Mouse (Mus musculus) hindbrain, postnatal 0 days (tissue): ENCODE measurements at regions not wholly inside any gene's neighbourhood (a gene's known extent, or its start where the extent isn't known, plus 50 kb on each side); places are given as distances from the start of the nearest gene placed in this dataset.

Experiments
- ATAC-seq: fragments of 200-750 bp; cut with Nextera tagmentation; 2 replicates; pipeline ENCODE4 v1.8.0; 2017; ENCODE audit warnings: mild to moderate bottlenecking, moderate TSS enrichment, moderate library complexity
- DNase-seq: peaks from one replicate; pipeline ENCODE4 v3.0.0-alpha.2; 2015; ENCODE audit warnings: low spot score
- H3K27ac ChIP-seq: fragments of 300-500 bp; sonication (generic); 2 replicates; pipeline ENCODE4 v1.5.1; 2014; ENCODE audit warnings: mild to moderate bottlenecking
- H3K27me3 ChIP-seq: fragments of 300-500 bp; sonication (generic); 2 replicates; pipeline ENCODE4 v1.6.1; 2014; ENCODE audit warnings: low read length, mixed read lengths; ENCODE audit not compliant: insufficient read depth
- H3K36me3 ChIP-seq: fragments of 300-500 bp; sonication (generic); 2 replicates; pipeline ENCODE4 v1.6.1; 2014; ENCODE audit warnings: low read length, mixed read lengths; ENCODE audit not compliant: insufficient read depth
- H3K4me1 ChIP-seq: fragments of 300-500 bp; sonication (generic); 2 replicates; pipeline ENCODE4 v1.6.1; 2014; ENCODE audit warnings: antibody characterized with exemption, low read length, mixed read lengths; ENCODE audit not compliant: insufficient read depth
- H3K4me2 ChIP-seq: fragments of 300-500 bp; sonication (generic); 2 replicates; pipeline ENCODE4 v1.6.1; 2014; ENCODE audit warnings: low read depth, mild to moderate bottlenecking, low read length, moderate library complexity, mixed read lengths
- H3K4me3 ChIP-seq: fragments of 300-500 bp; sonication (generic); 2 replicates; pipeline ENCODE4 v1.5.1; 2014; ENCODE audit warnings: low read length
- H3K9ac ChIP-seq: fragments of 300-500 bp; sonication (generic); replicated peaks from 2 replicates; pipeline ENCODE4 v1.6.1; 2014; ENCODE audit warnings: mild to moderate bottlenecking, low read length, moderate library complexity, mixed read lengths
- H3K9me3 ChIP-seq: fragments of 300-500 bp; sonication (generic); 2 replicates; pipeline ENCODE4 v1.6.1; 2016; ENCODE audit warnings: low read length, mixed read lengths
- CTCF ChIP-seq: IDR thresholded peaks from 2 replicates; pipeline ENCODE4 v1.5.1; 2016; ENCODE audit warnings: antibody characterized with exemption, control low read depth, low read depth
- WGBS: fragments of 180-500 bp; shearing (Covaris S2); extraction: QIAGEN DNeasy Blood & Tissue Kit; methylation state at CpG from one replicate; pipeline ENCODE4 v1.1.7; 2014; 5-methylcytosine and 5-hydroxymethylcytosine counted together

DNA sequence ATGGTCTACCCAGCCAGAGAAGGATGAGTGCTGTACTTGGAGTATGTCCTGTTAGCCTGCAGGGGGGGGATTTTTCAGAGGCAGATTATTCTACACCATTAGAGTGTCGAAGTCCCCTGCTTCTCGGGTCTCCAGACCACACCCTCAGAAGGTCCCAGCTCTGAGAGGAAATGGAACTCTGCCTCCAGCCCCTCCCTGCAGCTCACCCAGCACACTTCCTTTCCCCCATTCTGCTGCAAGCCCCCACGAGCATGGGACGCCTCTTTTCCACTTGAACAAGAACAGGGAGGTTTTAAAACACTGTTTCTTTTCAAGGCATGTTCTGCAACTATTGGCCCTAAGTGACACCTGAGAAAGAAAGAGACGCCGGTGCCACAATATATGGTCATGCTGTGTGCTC lies 282.8 kb upstream of the Zmiz1 start:
- Histone ChIP-seq H3K9ac (no peak overlapping the region), H3K9me3 (no peaks in the 10 kb centered on the region), H3K27ac (no peak overlapping the region), H3K27me3 (no peaks in the 10 kb centered on the region), H3K36me3 (no peaks in the 10 kb centered on the region), H3K4me1 (no peaks in the 10 kb centered on the region), H3K4me2 (no peak overlapping the region), H3K4me3 (no peak overlapping the region)
- no peak for TF ChIP-seq CTCF
- 79% methylated on average over 6 of the region's 6 CpGs for WGBS
- ATAC-seq (no peak), DNase-seq (no peak)

GRCm38 (mm10) chr14:25180126-25180525 lies 278.9 kb upstream of the Zmiz1 start:
- H3K4me2 ChIP-seq = no peak overlapping the region
- no peak for TF ChIP-seq CTCF
- H3K27me3 ChIP-seq = no peaks in the 10 kb centered on the region
- DNase-seq (no peak), ATAC-seq (no peak)
- H3K4me3 ChIP-seq = no peak overlapping the region
- no peaks in the 10 kb centered on the region for H3K4me1 ChIP-seq
- 50% methylated on average over 9 of the region's 9 CpGs for WGBS
- no peaks in the 10 kb centered on the region for H3K36me3 ChIP-seq
- H3K9ac ChIP-seq = no peak overlapping the region
- no peak overlapping the region for H3K27ac ChIP-seq
- H3K9me3 ChIP-seq = no peaks in the 10 kb centered on the region

DNA sequence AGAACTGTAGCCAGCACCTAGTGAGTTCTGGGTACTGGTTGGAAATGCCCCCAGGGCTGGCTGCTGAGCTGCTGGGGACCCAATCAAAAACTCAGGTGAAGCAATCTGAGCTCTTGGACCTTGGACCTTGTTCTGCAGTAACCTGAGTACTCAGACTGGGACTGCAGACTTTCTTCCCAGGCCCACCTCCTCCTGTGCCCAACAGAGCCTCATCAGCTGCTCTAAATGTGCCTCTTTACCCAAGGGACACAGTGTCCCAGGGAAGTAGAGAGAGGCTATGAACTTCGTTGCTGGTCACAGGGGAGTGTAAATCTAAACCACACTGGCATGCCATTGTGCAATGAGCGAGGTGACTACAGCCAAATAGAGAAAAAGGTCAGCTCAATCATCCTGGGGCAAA lies 277.6 kb upstream of the Zmiz1 start:
- no peak for ATAC-seq
- Histone ChIP-seq H3K9ac (no peak overlapping the region), H3K36me3 (no peaks in the 10 kb centered on the region), H3K4me1 (peaks cover 11% of the 10 kb centered on the region), H3K27me3 (no peaks in the 10 kb centered on the region), H3K27ac (no peak overlapping the region), H3K4me3 (no peak overlapping the region), H3K4me2 (no peak overlapping the region), H3K9me3 (no peaks in the 10 kb centered on the region)
- 60% methylated on average over 2 of the region's 2 CpGs for WGBS
- DNase-seq = no peak
- TF ChIP-seq CTCF = no peak

DNA sequence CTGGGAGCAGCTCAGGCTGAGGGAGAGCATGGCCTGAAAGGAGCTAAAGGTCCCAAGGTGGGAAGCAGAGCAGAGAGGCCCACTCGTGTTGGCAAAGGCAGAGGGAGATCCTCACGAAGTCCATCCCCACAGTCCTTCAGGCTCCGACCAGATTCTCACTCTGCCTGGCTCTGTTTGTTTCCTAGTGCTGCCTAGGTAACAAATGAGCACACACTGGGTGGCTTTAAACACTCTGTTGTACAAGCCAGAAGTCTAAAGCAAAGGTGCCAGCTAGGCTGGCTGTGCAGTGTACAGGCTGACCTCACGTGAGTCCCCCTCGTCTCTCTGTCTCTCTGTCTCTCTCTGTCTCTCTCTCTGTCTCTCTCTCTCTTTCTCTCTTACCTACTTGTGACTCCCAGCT lies 274.9 kb upstream of the Zmiz1 start:
- peaks cover 17% of the 10 kb centered on the region for H3K4me1 ChIP-seq
- H3K9ac ChIP-seq = no peak overlapping the region
- H3K4me3 ChIP-seq = no peak overlapping the region
- H3K4me2 ChIP-seq = no peak overlapping the region
- DNase-seq = peak; percentile 40
- H3K27ac ChIP-seq = no peak overlapping the region
- 39% methylated on average over 5 of the region's 5 CpGs for WGBS
- no peak for ATAC-seq
- H3K36me3 ChIP-seq = no peaks in the 10 kb centered on the region
- H3K27me3 ChIP-seq = no peaks in the 10 kb centered on the region
- no peak for TF ChIP-seq CTCF
- no peaks in the 10 kb centered on the region for H3K9me3 ChIP-seq

DNA sequence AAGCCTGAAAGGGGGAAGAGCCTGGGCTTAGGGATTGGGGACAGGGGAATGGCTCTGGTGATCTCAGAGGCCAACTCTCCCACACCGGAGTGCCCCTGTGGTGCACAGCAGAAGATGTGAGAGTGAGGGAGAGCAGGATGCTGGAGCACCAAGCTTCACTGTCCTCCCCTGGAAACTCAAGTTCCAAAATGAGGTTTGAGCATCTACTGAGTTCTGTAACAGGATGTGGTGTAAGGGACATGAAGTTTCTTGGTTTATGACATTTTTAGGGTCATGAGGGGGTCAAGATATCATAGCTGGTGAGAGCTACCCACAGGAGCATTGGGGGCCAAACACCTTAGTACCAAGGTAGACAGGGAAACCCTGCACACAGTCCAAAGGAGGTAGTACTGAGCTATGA lies 274.1 kb upstream of the Zmiz1 start:
- peak overlapping the region; percentile 80; the same call in 1 of the 2 replicates for H3K27ac ChIP-seq
- H3K27me3 ChIP-seq = no peaks in the 10 kb centered on the region
- H3K9ac ChIP-seq = no peak overlapping the region
- H3K4me3 ChIP-seq = no peak overlapping the region
- no peaks in the 10 kb centered on the region for H3K9me3 ChIP-seq
- H3K36me3 ChIP-seq = no peaks in the 10 kb centered on the region
- no peak overlapping the region for H3K4me2 ChIP-seq
- no peak for TF ChIP-seq CTCF
- H3K4me1 ChIP-seq = peaks cover 17% of the 10 kb centered on the region
- no peak for ATAC-seq
- no peak for DNase-seq
- 72% methylated on average over 1 of the region's 1 CpGs for WGBS

DNA sequence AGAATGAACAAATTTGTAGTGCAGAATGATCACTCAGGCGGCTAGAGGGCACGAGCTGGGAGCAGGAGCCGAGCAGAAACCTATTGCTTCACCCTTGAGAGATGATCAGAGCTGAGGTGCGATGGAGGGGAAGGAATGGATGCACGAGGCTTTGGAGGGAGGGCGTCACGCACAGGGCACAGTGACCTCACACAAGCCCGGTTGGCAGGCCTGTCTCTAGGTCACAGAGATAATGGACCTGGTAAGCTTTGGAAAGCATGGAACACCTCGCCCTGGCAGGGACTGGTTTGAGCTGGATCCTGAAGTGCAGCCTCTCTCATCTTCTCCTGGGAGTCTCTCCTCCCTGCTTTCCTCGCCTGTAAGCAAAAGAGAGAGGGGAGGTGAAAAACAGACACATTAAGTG lies 273.4 kb upstream of the Zmiz1 start:
- TF ChIP-seq CTCF = no peak
- Histone ChIP-seq H3K9ac (0 out of 2 replicates have a peak overlapping the region, but pooled peaks have one; percentile 17), H3K27ac (peak overlapping the region; percentile 80), H3K4me3 (no peak overlapping the region), H3K9me3 (no peaks in the 10 kb centered on the region), H3K36me3 (no peaks in the 10 kb centered on the region), H3K4me2 (no peak overlapping the region), H3K4me1 (peaks cover 17% of the 10 kb centered on the region), H3K27me3 (no peaks in the 10 kb centered on the region)
- WGBS = 29% methylated on average over 10 of the region's 10 CpGs
- DNase-seq = peak; percentile 65
- ATAC-seq = peak; percentile 78

GRCm38 (mm10) chr14:25185959-25186771 lies 272.8 kb upstream of the Zmiz1 start:
- no peaks in the 10 kb centered on the region for H3K27me3 ChIP-seq
- no peaks in the 10 kb centered on the region for H3K36me3 ChIP-seq
- 0 out of 2 replicates have a peak overlapping the region, but pooled peaks have one; percentile 17 for H3K9ac ChIP-seq
- ATAC-seq (peak; percentile 76), DNase-seq (peak; percentile 76)
- no peak overlapping the region for H3K4me2 ChIP-seq
- peak overlapping the region; percentile 80 for H3K27ac ChIP-seq
- 23% methylated on average over 14 of the region's 14 CpGs for WGBS
- H3K9me3 ChIP-seq = no peaks in the 10 kb centered on the region
- peak; percentile 21; the same call in 1 of the 2 replicates for TF ChIP-seq CTCF
- H3K4me1 ChIP-seq = peaks cover 17% of the 10 kb centered on the region
- H3K4me3 ChIP-seq = no peak overlapping the region
